Mouse (Mus musculus) ovary, postnatal 14 days (tissue): Measurements from ENCODE around the gene Btbd35f27.
"Not testable (repeated sequence)": the region's sequence is repeated elsewhere in the genome, so short reads cannot be mapped to it uniquely, and the experiment has no call there.

Experiments used
- DNase-seq: peaks from one replicate; pipeline ENCODE4 v3.0.0; 2022; ENCODE audit warnings: low spot score

The Btbd35f27 gene

DNA sequence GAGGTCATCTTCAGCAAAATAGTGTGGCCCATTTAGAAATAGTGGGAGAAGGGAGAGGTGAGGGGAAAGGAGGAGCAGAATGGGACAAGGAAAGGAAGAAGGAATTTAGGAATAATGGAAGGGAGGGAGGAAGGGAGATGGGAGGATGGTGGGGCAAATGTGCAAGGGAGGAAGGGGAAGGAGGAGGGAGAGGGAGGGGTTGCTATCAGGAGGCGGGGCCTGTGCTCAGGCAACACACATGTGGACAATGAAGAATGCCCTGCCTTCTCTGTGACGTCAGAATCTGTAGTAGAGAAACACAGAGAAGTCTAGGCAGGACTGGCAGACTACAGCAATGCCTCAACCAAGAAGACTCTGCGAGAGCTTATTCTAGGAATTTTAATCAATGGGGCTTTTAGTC, at the start of gene Btbd35f27:
Gene Btbd35f27 (plus strand): TSS at position 301 of the 400 bp plus-strand sequence.
- DNase-seq, result not testable (repeated sequence)
